Mouse (Mus musculus): ENCODE results near the gene Cyth2. TPM values are rescaled to one million over a fixed set of nuclear protein-coding genes. Genes with fewer than 3 reads are reported as not detected.

The Cyth2 gene
- 96.3 and 98.0 TPM in 2 replicates for polyA plus RNA-seq (2015; fragmentation: Nextera tagmentation; extraction: Ambion mirVana)

GRCm38 (mm10) chr7:45813787-45814779 is at the start of gene Cyth2:
Gene Cyth2 (minus strand): TSS chr7:45814581.
- DNase-seq (ENCODE audit: low spot score) = peak; percentile 100

DNA sequence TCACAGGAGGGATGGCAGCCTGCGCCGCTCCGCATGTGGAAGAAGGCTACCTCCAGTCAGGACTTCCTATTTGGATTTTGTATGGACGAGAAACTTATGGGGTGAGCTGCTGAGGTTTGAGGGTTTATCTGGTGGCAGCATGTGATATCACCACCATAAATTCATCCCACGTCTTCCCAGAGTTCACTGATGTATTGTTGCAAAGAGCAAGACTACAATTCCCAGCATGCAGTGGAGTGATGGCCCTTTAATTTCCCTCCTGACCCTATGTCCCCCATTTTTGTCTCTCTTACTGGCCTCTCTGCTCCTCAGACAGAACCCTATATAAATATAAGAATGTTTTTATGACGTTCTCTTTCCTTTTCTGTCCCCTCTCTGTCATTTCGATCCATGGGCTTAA is 48.4 kb upstream of the Cyth2 start:
- DNase-seq (ENCODE audit: low spot score) = no peak

DNA sequence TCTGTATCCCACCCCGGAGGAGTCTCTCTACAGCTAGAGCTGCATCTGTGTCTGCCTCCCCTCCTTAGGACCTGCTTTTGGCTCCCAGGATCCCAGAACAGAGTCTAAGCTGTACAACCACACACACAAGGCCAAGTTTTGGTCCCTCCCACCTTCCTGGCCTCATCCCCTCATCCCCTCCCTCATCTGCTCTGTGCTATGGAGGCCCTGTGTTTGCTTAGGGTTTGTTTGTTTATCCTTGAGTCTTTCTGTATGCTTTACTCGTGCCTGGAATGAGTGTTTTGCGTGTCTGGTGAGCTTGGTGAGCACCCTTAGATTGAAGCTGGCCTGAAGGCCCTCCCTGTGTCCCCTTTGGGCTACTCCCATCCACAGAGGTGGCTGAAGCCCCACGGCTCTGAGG is 44.6 kb upstream of the Cyth2 start:
- no peak for DNase-seq (ENCODE audit: low spot score)

- no peak for DNase-seq (ENCODE audit: low spot score)
Observed at GRCm38 (mm10) chr7:45856950-45857901, 42.8 kb upstream of the Cyth2 start.

- DNase-seq (ENCODE audit: low spot score) = no peak
Observed at GRCm38 (mm10) chr7:45853089-45853488, 38.7 kb upstream of the Cyth2 start.

DNA sequence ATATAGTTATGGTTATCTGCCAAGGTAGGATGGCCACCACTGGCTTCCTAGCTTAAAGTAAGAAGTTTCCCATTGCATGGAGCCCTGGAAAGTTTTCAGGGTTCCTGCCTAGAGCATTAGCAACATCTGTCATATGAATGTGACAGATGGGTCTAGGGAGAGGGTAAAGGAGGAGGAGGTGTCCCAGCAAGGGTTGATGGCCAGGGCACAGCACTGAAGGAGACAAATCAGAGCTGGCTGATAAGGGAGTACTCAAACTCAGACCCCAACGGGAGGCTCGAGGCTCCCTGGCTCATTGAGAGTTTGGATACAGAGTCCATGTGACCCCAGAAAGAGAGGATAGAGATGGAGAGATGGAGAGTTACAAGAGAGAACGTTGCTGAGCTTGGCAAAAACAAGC is 36.3 kb upstream of the Cyth2 start:
- no peak for DNase-seq (ENCODE audit: low spot score)

DNA sequence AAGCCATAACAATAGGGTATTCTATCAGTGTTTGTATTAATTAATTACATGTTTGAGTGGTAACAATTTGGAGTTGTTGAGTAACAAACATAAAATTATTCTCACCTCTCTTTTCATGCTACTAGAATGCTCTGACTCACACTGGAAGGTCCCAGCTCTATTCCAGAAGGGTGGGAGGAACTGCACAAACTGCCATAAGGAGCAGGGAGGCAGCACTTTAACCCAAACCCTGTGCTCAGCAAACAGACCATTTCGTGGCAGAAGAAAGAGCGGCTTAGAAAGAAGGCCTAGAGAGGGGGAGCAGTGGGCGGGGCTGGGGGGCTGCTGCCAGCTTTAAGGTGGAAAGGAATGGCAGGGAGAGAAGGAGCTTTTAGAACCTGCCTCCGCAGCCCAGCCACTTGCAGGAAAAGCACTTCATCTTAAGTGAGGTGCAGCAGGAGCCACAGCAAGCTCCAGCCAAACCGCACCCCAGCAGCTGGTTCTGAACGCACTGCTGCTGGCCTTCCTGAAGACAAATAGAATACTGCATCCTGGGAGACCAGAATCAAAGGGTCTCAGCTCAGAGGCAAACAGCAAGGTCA is 34.2 kb upstream of the Cyth2 start:
- DNase-seq (ENCODE audit: low spot score) = no peak

GRCm38 (mm10) chr7:45842950-45843744 is 28.8 kb upstream of the Cyth2 start:
- no peak for DNase-seq (ENCODE audit: low spot score)

DNA sequence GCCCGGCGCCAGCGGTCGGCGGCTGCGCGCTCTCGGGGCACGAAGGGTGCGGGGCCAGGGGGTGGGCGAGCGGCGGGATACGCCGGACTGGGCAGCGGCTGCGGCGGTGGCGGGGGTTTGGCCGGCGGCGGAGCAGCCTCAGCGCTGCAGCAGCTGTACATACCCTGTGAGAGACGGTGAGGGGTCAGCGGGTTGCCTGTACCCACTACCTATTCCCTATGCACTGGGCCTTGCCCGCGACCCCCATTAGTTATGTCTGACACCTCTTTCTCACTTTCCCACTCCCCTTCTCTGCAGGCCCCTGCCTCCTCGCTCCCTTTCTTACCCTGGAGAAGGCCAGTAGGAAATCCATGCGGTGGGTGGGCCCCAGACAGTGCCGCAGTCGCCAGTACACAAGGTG is 19.5 kb upstream of the Cyth2 start:
- DNase-seq (ENCODE audit: low spot score) = no peak

DNA sequence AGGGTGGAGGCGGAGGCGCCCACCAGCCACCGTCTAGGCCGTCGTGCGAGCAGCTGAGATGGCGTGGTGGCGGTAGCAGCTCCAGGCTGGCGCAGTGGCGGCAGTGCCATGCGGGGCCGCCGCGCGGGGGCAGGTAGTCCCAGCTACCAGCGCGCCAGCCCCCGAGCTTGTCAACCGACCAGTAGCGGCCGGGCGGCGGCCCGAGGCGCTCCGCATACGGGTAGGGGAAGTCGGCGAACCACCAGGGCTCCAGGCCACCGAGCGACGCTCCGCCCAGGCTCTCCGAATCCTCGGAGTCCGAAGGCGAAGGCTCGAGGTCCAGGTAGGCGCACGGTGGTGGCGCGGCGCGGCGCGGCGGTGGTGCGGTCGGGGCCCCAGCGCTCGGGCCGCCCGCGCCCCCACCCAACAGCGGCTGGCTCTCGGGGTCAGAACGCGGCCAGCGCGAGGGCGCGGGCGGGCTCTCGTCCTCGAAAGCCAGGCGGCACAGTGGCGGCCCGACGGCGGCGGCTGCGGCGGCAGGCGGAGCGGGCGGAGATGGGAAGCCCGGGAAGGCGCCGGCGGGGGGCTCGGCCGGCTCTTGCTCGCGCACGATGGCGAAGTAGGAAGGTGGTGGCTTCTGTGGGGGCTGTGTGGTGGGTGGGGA is 18.9 kb upstream of the Cyth2 start:
- DNase-seq (ENCODE audit: low spot score) = no peak

DNA sequence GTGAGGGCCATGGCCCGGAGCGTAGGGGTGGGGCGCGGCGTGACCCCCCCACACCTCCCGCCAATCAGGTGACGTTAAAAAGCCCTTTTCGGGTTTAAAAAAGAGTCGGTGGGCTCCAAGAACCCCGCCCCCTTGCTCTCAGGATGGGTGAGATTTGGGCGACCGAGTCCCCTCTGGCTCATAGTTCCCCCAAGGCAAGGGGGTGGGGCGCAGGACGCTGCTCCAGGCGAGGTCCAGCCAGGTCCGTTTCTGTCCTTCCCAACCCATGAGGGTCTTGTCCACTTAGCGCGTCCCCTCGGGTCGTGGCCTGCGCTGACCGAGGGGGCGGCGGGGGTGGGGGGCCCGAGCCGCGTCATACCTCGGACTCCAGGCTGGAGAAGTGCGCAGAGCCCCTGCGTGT is 18.0 kb upstream of the Cyth2 start:
- no peak for DNase-seq (ENCODE audit: low spot score)

DNA sequence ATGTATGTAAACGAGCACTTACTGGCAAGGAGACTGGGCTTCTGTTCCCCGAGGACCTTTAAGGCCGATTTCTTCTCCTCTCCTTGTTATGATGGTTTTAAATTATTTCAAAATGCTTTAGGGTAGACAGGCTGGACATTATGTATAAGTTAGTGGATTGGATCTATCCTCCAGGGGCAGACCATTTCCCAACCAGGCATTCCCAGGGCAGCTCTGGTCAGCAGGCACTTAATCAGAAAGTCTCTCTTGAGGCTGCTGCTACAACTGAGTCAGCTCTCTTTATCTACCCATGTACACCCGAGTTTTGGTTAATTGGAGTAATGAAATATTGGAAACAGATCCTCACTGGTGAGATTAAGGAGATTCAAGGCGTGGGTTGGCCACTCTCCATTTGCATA is 16.7 kb upstream of the Cyth2 start:
- DNase-seq (ENCODE audit: low spot score) = no peak

- peak; percentile 86 for DNase-seq (ENCODE audit: low spot score)
Observed at GRCm38 (mm10) chr7:45830427-45831127, 16.2 kb upstream of the Cyth2 start, which contains the start of gene Grwd1. Gene Grwd1 (minus strand): TSS chr7:45830944.

GRCm38 (mm10) chr7:45826631-45827030 is 12.2 kb upstream of the Cyth2 start:
- no peak for DNase-seq (ENCODE audit: low spot score)

DNA sequence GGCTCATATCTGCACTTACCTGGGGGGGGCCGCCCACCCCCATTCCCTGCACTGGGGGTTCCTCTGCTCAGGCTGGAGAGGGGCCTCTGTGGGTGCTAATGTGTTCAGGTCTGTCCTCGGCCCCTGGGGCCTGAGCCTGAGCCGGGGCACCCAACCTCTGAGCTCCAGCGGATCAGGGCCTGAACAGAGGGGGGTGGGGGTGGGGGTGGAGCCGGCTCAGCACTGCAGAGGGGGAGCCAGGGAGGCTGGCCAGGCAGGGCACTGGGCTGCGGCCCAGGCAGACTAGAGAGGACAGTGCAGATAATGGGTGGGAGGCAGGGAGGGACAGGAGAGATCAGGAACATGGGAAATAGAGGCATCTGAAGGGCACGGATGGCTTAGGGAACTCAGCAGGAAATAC is 10.2 kb upstream of the Cyth2 start, which contains the start of gene Kcnj14:
Gene Kcnj14, minus strand, starts transcription at position 185 of the 400 bp plus-strand sequence.
- DNase-seq (ENCODE audit: low spot score) = no peak

DNA sequence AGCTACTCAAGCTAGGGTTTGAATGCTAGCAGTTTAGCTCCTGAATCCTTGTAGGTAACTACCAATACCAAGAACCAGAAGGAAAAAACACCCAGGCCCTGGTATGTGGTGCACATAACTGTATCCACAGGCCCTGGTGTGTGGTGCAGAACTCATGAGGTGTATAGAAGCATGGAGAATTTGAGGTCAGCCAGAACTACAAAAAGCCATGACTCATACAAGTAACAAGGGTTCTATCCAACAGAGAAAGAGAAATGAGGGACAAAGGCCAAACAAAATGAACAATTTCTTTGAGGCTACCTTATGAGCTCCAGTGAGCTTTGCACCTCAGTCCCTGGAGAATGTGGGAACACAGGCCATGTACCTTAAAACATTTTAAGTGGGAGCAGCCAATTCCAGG is 6.5 kb upstream of the Cyth2 start:
- DNase-seq (ENCODE audit: low spot score) = no peak

DNA sequence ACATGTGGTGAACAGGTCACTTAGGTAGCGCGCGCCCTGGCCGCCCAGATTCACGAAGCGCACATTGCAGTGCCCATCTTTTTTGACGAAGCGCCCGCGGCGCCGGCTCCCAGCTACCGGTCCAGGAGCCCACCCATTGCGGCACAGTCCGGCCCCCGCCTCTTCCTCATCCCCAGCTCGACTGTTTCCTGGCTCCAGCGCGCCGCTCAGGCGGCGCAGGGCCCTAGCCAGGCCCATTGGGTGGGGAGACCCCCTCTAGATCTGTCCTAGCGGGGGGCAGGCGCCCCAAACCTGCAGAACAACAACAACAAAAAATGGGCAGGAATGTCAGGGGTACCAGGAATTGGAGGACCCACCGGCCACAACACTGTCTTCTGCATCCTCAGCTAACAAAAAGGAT is 5.5 kb upstream of the Cyth2 start:
- DNase-seq (ENCODE audit: low spot score) = no peak

DNA sequence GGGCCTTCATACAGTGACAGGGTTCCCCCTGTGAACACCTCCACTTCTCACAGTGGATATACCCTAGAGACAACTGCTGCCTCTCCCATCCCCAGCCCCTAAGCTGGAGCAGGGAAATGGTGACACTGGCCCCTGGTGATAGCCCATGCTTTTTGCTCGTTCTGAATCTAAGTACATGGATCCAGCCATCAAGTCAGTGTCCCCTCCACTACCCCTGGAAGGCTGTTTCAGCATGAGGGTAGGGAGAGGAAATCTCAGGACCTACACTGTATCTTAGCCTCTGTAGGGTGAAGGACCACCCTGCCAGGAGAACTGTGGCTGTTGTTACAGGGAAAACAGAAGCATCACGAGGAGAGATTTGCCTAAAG is 1.6 kb upstream of the Cyth2 start:
- DNase-seq (ENCODE audit: low spot score) = no peak

DNA sequence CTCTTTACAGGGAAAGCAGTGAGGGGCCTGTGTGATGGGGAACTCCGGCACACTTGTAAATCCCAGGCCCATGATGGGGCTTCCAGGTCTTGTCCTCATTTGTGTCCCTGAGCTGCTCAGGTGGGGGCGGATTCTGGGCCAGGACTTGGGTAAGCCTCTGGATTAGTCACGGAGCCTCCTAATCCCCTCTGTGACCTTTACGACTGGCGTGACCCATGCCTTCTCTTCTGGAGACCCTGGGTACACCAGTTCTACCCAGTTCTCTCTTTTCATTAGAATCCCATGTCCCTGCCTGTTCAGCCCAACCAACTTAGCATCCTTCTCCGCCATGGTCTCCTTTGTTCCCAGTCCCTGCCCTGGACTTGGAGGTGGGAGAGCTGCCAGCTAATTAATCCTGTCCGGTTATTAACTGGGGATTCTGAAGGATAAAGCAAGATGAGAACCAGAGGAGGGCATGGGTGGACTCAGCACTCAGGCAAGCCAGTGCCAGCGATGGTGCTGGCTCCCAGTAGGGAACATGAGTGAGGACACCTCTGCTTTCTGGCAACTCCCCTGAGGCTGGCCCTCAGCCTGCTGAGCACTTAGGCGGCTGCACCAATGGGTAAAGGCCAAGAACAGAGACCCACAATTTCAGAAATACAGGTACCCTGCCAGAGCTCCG is 1.1 kb upstream of the Cyth2 start:
- DNase-seq (ENCODE audit: low spot score) = no peak
